Comparison of ENCODE assay signal across 22 mouse cellular contexts in genomic region chr19:8919000-8919399, GRCm38 (mm10). TPM values are rescaled to one million over a fixed set of nuclear protein-coding genes. Genes with fewer than 3 reads are reported as not detected.
DNase-seq lines count a peak whose midpoint lies in the region; ATAC-seq lines count a peak whose summit lies in the region.
"Had no signal": no experiment of that assay in that cellular context is flagged by ENCODE, and none has a peak within 500 bp of the region (broad histone marks: within the 10 kb centered on the region; RNA-seq: fewer than 3 reads in every experiment).

No protein-coding gene starts in this region.

- no peaks in the 10 kb centered on the region for H3K27me3 ChIP-seq in liver, embryonic 12.5 days (replicated peaks)
- no peaks in the 10 kb centered on the region for H3K27me3 ChIP-seq in forebrain, embryonic 15.5 days
- H3K27me3 ChIP-seq: forebrain, embryonic 13.5 days; heart, embryonic 12.5 days; hindbrain, embryonic 15.5 days; lung, embryonic 15.5 days; midbrain, embryonic 12.5 days; neural tube, embryonic 13.5 days had no signal

- ATAC-seq in liver, embryonic 12.5 days, result no peak
- no peak for ATAC-seq in forebrain, embryonic 15.5 days (replicated peaks)
- ATAC-seq: intestine, embryonic 16.5 days had no signal

- H3K4me1 ChIP-seq in liver, embryonic 12.5 days, result peaks cover 46% of the 10 kb centered on the region
- H3K4me1 ChIP-seq in forebrain, embryonic 15.5 days, result peaks cover 18% of the 10 kb centered on the region

- DNase-seq in liver, result no peak
- peak; percentile 46 for DNase-seq in CD4-positive, CD25-positive, alpha-beta regulatory T cell, adult 2 months (ENCODE audit: low read depth, low spot score)
- DNase-seq in induced T-regulatory cell, adult 2 months (ENCODE audit: low read depth), result peak; percentile 83
- no peak for DNase-seq in right cerebral cortex, adult 18-20 months
- DNase-seq in MN1 (ENCODE audit: low spot score), result no peak
- DNase-seq: adrenal gland, adult 8-10 months; cerebellum, adult 2 months; cerebellum, postnatal 25 days; gastrocnemius, adult 2 months; heart, adult 2 months; kidney, postnatal 25 days; thymus, adult 2 months; thymus, postnatal 36 days had no signal

- H3K9me3 ChIP-seq in liver, embryonic 12.5 days (replicated peaks), result no peaks in the 10 kb centered on the region
- no peaks in the 10 kb centered on the region for H3K9me3 ChIP-seq in forebrain, embryonic 15.5 days
- H3K9me3 ChIP-seq: forebrain, embryonic 13.5 days; heart, embryonic 12.5 days; hindbrain, embryonic 15.5 days; lung, embryonic 15.5 days; midbrain, embryonic 12.5 days; neural tube, embryonic 13.5 days had no signal

- 73% methylated on average over 3 of the region's 3 CpGs for WGBS in liver, embryonic 12.5 days (ENCODE audit: insufficient replicate concordance)
- WGBS in forebrain, embryonic 15.5 days, result 95% methylated on average over 3 of the region's 3 CpGs

- H3K4me2 ChIP-seq in liver, embryonic 12.5 days, result no peak overlapping the region
- H3K4me2 ChIP-seq in forebrain, embryonic 15.5 days (replicated peaks), result no peak overlapping the region

- H3K36me3 ChIP-seq in liver, embryonic 12.5 days, result peaks cover 51% of the 10 kb centered on the region
- peaks cover 29% of the 10 kb centered on the region for H3K36me3 ChIP-seq in forebrain, embryonic 15.5 days

- no peak overlapping the region for H3K4me3 ChIP-seq in liver, embryonic 12.5 days
- no peak overlapping the region for H3K4me3 ChIP-seq in forebrain, embryonic 15.5 days
- H3K4me3 ChIP-seq: heart, adult 2 months; lung, embryonic 15.5 days; midbrain, embryonic 12.5 days had no signal

- H3K27ac ChIP-seq in liver, embryonic 12.5 days, result peak overlapping the region; percentile 95; the same call in 1 of the 2 replicates
- H3K27ac ChIP-seq in forebrain, embryonic 15.5 days (replicated peaks), result no peak overlapping the region

- H3K9ac ChIP-seq in liver, embryonic 12.5 days, result no peak overlapping the region
- H3K9ac ChIP-seq in forebrain, embryonic 15.5 days (replicated peaks), result no peak overlapping the region
- H3K9ac ChIP-seq: forebrain, embryonic 13.5 days; heart, embryonic 12.5 days; hindbrain, embryonic 15.5 days; lung, embryonic 15.5 days; midbrain, embryonic 12.5 days had no signal

RNA-seq across cellular contexts. Expression of gene B3gat3, which starts 1.2 kb away (rescaled TPM):
- polyA plus RNA-seq in liver, embryonic 12.5 days (2016; fragmentation: Nextera tagmentation; extraction: Ambion mirVana), result 28.4 and 31.7 TPM in 2 replicates
- 78.9 and 81.0 TPM in 2 replicates for polyA plus RNA-seq in forebrain, embryonic 15.5 days (2015; fragmentation: Nextera tagmentation; extraction: Ambion mirVana)

RNA-seq across cellular contexts. Expression of gene Rom1, which starts 10.2 kb away (rescaled TPM):
- 3.0 and 3.4 TPM in 2 replicates for polyA plus RNA-seq in liver, embryonic 12.5 days (2016; fragmentation: Nextera tagmentation; extraction: Ambion mirVana)
- polyA plus RNA-seq in forebrain, embryonic 15.5 days (2015; fragmentation: Nextera tagmentation; extraction: Ambion mirVana), result 0.87 and 1.5 TPM in 2 replicates

RNA-seq across cellular contexts. Expression of gene Eml3, which starts 10.4 kb away (rescaled TPM):
- 21.3 and 23.0 TPM in 2 replicates for polyA plus RNA-seq in liver, embryonic 12.5 days (2016; fragmentation: Nextera tagmentation; extraction: Ambion mirVana)
- 10.4 and 11.7 TPM in 2 replicates for polyA plus RNA-seq in forebrain, embryonic 15.5 days (2015; fragmentation: Nextera tagmentation; extraction: Ambion mirVana)

RNA-seq across cellular contexts. Expression of gene Ganab, which starts 21.1 kb away (rescaled TPM):
- polyA plus RNA-seq in liver, embryonic 12.5 days (2016; fragmentation: Nextera tagmentation; extraction: Ambion mirVana), result 61.9 TPM in 2 replicates
- polyA plus RNA-seq in forebrain, embryonic 15.5 days (2015; fragmentation: Nextera tagmentation; extraction: Ambion mirVana), result 88.1 and 89.6 TPM in 2 replicates

RNA-seq across cellular contexts. Expression of gene Mta2, which starts 22.7 kb away (rescaled TPM):
- 138 and 140 TPM in 2 replicates for polyA plus RNA-seq in liver, embryonic 12.5 days (2016; fragmentation: Nextera tagmentation; extraction: Ambion mirVana)
- 171 and 175 TPM in 2 replicates for polyA plus RNA-seq in forebrain, embryonic 15.5 days (2015; fragmentation: Nextera tagmentation; extraction: Ambion mirVana)

Comparison
In these comparisons a context has a peak if more than half of its experiments do, and no peak if none do; other contexts are left out.
1. DNase-seq: peak in CD4-positive, CD25-positive, alpha-beta regulatory T cell, adult 2 months (single experiment) and induced T-regulatory cell, adult 2 months (single experiment); none in liver (single experiment), right cerebral cortex, adult 18-20 months (single experiment) and MN1 (single experiment).